Mouse (Mus musculus): ENCODE data around the gene Arl6ip5.
"Not testable (repeated sequence)": the region's sequence is repeated elsewhere in the genome, so short reads cannot be mapped to it uniquely, and the experiment has no call there.

Arl6ip5 gene

GRCm38 (mm10) chr6:97223566-97223965 lies 13.1 kb downstream of the Arl6ip5 start:
- DNase-seq (ENCODE audit: low spot score) = no peak

GRCm38 (mm10) chr6:97224505-97224904 lies 14.0 kb downstream of the Arl6ip5 start:
- DNase-seq (ENCODE audit: low spot score) = no peak

GRCm38 (mm10) chr6:97226083-97226491 lies 15.6 kb downstream of the Arl6ip5 start:
- no peak for DNase-seq (ENCODE audit: low spot score)

- DNase-seq (ENCODE audit: low spot score) = no peak
Observed at GRCm38 (mm10) chr6:97227067-97227847, 16.8 kb downstream of the Arl6ip5 start.

- no peak for DNase-seq (ENCODE audit: low spot score)
Observed at GRCm38 (mm10) chr6:97234911-97235668, 24.6 kb downstream of the Arl6ip5 start.

- DNase-seq (ENCODE audit: low spot score) = no peak
Observed at GRCm38 (mm10) chr6:97236088-97236487, 25.6 kb downstream of the Arl6ip5 start.

GRCm38 (mm10) chr6:97239360-97239759 lies 28.9 kb downstream of the Arl6ip5 start:
- DNase-seq (ENCODE audit: low spot score) = no peak

- no peak for DNase-seq (ENCODE audit: low spot score)
Observed at GRCm38 (mm10) chr6:97240092-97240491, 29.6 kb downstream of the Arl6ip5 start.

- DNase-seq (ENCODE audit: low spot score) = no peak
Observed at GRCm38 (mm10) chr6:97242522-97242921, 32.0 kb downstream of the Arl6ip5 start.

GRCm38 (mm10) chr6:97245200-97245599 lies 34.7 kb downstream of the Arl6ip5 start:
- DNase-seq (ENCODE audit: low spot score) = no peak

GRCm38 (mm10) chr6:97250966-97251365 lies 40.5 kb downstream of the Arl6ip5 start:
- DNase-seq (ENCODE audit: low spot score) = peak; percentile 79

- DNase-seq (ENCODE audit: low spot score) = no peak
Observed at GRCm38 (mm10) chr6:97252086-97252485, 41.6 kb downstream of the Arl6ip5 start.

- peak; percentile 14 for DNase-seq (ENCODE audit: low spot score)
Observed at GRCm38 (mm10) chr6:97252711-97253221, 42.3 kb downstream of the Arl6ip5 start, which contains the start of gene Lmod3. Gene Lmod3, minus strand, starts transcription at chr6:97252759.

GRCm38 (mm10) chr6:97258489-97258888 lies 48.0 kb downstream of the Arl6ip5 start:
- no peak for DNase-seq (ENCODE audit: low spot score)

GRCm38 (mm10) chr6:97259926-97260325 lies 49.4 kb downstream of the Arl6ip5 start:
- not testable (repeated sequence) for DNase-seq (ENCODE audit: low spot score)

- no peak for DNase-seq (ENCODE audit: low spot score)
Observed at GRCm38 (mm10) chr6:97262229-97262628, 51.7 kb downstream of the Arl6ip5 start.

- not testable (repeated sequence) for DNase-seq (ENCODE audit: low spot score)
Observed at GRCm38 (mm10) chr6:97263750-97264149, 53.3 kb downstream of the Arl6ip5 start.

- DNase-seq (ENCODE audit: low spot score) = no peak
Observed at GRCm38 (mm10) chr6:97265240-97265639, 54.8 kb downstream of the Arl6ip5 start.

- DNase-seq (ENCODE audit: low spot score) = no peak
Observed at GRCm38 (mm10) chr6:97265705-97266104, 55.2 kb downstream of the Arl6ip5 start.

- DNase-seq (ENCODE audit: low spot score) = no peak
Observed at GRCm38 (mm10) chr6:97266661-97267060, 56.2 kb downstream of the Arl6ip5 start.

- no peak for DNase-seq (ENCODE audit: low spot score)
Observed at GRCm38 (mm10) chr6:97267132-97267531, 56.6 kb downstream of the Arl6ip5 start.

- DNase-seq (ENCODE audit: low spot score) = no peak
Observed at GRCm38 (mm10) chr6:97269596-97269995, 59.1 kb downstream of the Arl6ip5 start.

- DNase-seq (ENCODE audit: low spot score) = no peak
Observed at GRCm38 (mm10) chr6:97272349-97272748, 61.9 kb downstream of the Arl6ip5 start.

Measured in embryo, embryonic 10.5 days (tissue).